Mouse (Mus musculus) liver, embryonic 12.5 days (tissue): ENCODE measurements around the gene Ankrd34b. TPM values are rescaled to one million over a fixed set of nuclear protein-coding genes. Genes with fewer than 3 reads are reported as not detected.

Source experiments
- ATAC-seq: fragments of 200-750 bp; cut with Nextera tagmentation; 2 replicates; pipeline ENCODE4 v1.8.0; 2017; ENCODE audit warnings: moderate number of reproducible peaks, mild to moderate bottlenecking, moderate library complexity
- H3K27ac ChIP-seq: fragments of 300-500 bp; sonication (generic); 2 replicates; pipeline ENCODE4 v1.5.1; 2016; ENCODE audit warnings: mild to moderate bottlenecking
- H3K27me3 ChIP-seq: fragments of 300-500 bp; sonication (generic); replicated peaks from 2 replicates; pipeline ENCODE4 v1.6.1; 2016; ENCODE audit warnings: mild to moderate bottlenecking, moderate library complexity
- H3K36me3 ChIP-seq: fragments of 300-500 bp; sonication (generic); 2 replicates; pipeline ENCODE4 v1.6.1; 2016; ENCODE audit warnings: mild to moderate bottlenecking, moderate library complexity
- H3K4me1 ChIP-seq: fragments of 300-500 bp; sonication (generic); 2 replicates; pipeline ENCODE4 v1.6.1; 2016
- H3K4me2 ChIP-seq: fragments of 300-500 bp; sonication (generic); 2 replicates; pipeline ENCODE4 v1.6.1; 2016; ENCODE audit warnings: mild to moderate bottlenecking, moderate library complexity
- H3K4me3 ChIP-seq: fragments of 300-500 bp; sonication (generic); 2 replicates; pipeline ENCODE4 v1.5.1; 2016; ENCODE audit warnings: mild to moderate bottlenecking, moderate library complexity
- H3K9ac ChIP-seq: fragments of 300-500 bp; sonication (generic); 2 replicates; pipeline ENCODE4 v1.6.1; 2016; ENCODE audit warnings: mild to moderate bottlenecking, moderate library complexity
- H3K9me3 ChIP-seq: fragments of 300-500 bp; sonication (generic); replicated peaks from 2 replicates; pipeline ENCODE4 v1.6.1; 2016; ENCODE audit warnings: mild to moderate bottlenecking, moderate library complexity
- WGBS: fragments of 180-500 bp; shearing (Covaris S2); methylation state at CpG from one replicate; pipeline ENCODE4 v1.1.7; 2016; ENCODE audit not compliant: insufficient replicate concordance; 5-methylcytosine and 5-hydroxymethylcytosine counted together
- polyA plus RNA-seq: library from polyadenylated mRNA; unstranded; fragments of >200 nt; fragmentation: Nextera tagmentation; extraction: Ambion mirVana; gene quantifications from 2 replicates; pipeline ENCODE4 v1.2.1, GENCODE M21; 2016

Ankrd34b gene
- not detected in 2 replicates for polyA plus RNA-seq

DNA sequence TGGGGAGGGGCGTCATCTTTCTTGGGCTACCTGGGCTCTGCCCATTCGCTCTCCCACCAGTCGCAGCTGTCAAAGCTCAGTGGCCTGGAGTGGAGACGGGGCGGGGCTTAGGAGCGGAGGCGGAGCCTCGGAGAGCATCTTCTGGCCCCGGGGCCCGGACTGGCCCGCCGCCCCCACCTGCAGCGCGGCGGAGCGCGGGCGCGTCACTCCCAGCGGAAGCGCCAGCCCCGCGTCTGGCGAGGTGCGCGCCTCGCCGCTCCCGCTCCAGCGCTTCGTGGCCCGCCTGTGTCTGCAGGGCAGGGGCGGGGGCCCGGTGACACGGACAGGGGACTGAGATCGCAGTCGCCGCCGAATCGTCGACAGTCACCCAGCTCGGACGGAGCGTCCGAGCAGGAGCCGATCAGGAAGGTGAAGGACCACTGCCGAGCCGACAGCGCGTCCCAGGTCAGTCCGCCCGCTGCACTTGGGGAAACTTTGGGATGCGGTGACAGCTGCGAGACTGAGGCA, at the start of gene Ankrd34b:
Gene Ankrd34b (plus strand): TSS at position 139 of the 507 bp plus-strand sequence.
- Histone ChIP-seq H3K27me3 (peaks cover 85% of the 10 kb centered on the region), H3K9ac (no peak within 1 kb of the TSS), H3K36me3 (no peaks in the 10 kb centered on the region), H3K4me1 (peaks cover 14% of the 10 kb centered on the region), H3K9me3 (no peaks in the 10 kb centered on the region), H3K4me3 (peak within 1 kb of the TSS; percentile 51), H3K4me2 (peak within 1 kb of the TSS; percentile 72), H3K27ac (no peak within 1 kb of the TSS)
- peak; percentile 52; the same call in 1 of the 2 replicates for ATAC-seq
- 1% methylated on average over 49 of the region's 54 CpGs for WGBS

DNA sequence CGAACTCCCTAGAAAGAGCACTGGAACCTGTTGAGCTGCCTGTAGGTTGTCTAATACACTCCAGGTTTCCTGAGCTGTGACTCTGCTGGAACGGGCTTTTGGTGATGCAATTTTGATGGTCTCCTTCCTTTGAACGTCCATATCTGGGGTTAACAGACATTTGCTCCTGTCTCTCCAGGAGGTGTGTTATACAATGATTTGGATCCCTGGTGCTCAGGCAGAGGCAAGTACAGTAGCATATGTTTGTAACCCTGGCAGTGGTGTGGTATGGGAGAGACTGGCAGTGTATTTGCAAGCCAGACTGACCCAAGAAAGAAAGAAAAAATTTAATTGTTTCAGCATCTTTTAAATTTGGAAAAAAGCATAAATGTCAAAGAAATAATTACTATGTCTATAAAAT, 38.3 kb upstream of the Ankrd34b start:
- no peak overlapping the region for H3K27ac ChIP-seq
- H3K4me2 ChIP-seq, result no peak overlapping the region
- no peak overlapping the region for H3K9ac ChIP-seq
- H3K4me3 ChIP-seq, result no peak overlapping the region
- WGBS, result 39% methylated on average over 3 of the region's 3 CpGs
- ATAC-seq, result peak; percentile 68
- H3K36me3 ChIP-seq, result peaks cover 43% of the 10 kb centered on the region
- peaks cover 11% of the 10 kb centered on the region; the same call in 1 of the 2 replicates for H3K4me1 ChIP-seq
- no peaks in the 10 kb centered on the region for H3K27me3 ChIP-seq
- H3K9me3 ChIP-seq, result no peaks in the 10 kb centered on the region

DNA sequence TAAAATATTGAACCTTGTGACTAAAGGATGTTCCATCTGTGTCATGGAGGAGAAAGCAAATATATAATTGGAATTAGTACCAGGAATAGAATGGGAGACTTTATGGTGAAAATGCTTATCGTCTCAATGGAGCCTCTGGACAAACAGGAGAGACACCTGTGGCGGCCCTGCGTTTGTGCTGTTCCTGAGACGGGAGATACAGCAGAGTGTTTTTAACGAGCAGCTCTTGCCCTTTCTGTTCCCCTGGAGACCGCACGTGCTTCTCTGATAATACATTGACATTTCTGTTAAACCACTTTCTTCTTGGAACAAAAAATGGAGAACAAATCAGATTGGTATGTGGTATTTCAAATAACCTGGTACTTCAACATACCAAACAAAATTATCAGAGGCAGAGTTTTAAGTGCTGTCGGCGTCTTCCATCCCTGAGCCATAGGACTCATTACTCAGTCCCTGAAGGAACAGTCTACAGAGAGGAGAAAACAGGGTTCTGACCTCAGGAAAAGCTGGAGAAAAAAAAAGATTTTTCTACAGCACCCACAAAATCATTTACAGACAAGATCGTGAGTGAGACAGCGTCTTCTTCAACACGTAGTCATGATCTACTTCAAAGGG, 32.5 kb upstream of the Ankrd34b start:
- Histone ChIP-seq H3K27ac (no peak overlapping the region), H3K36me3 (no peaks in the 10 kb centered on the region), H3K27me3 (no peaks in the 10 kb centered on the region), H3K4me1 (no peaks in the 10 kb centered on the region), H3K4me2 (no peak overlapping the region), H3K4me3 (no peak overlapping the region), H3K9ac (no peak overlapping the region), H3K9me3 (no peaks in the 10 kb centered on the region)
- ATAC-seq, result no peak
- 80% methylated on average over 12 of the region's 12 CpGs for WGBS

DNA sequence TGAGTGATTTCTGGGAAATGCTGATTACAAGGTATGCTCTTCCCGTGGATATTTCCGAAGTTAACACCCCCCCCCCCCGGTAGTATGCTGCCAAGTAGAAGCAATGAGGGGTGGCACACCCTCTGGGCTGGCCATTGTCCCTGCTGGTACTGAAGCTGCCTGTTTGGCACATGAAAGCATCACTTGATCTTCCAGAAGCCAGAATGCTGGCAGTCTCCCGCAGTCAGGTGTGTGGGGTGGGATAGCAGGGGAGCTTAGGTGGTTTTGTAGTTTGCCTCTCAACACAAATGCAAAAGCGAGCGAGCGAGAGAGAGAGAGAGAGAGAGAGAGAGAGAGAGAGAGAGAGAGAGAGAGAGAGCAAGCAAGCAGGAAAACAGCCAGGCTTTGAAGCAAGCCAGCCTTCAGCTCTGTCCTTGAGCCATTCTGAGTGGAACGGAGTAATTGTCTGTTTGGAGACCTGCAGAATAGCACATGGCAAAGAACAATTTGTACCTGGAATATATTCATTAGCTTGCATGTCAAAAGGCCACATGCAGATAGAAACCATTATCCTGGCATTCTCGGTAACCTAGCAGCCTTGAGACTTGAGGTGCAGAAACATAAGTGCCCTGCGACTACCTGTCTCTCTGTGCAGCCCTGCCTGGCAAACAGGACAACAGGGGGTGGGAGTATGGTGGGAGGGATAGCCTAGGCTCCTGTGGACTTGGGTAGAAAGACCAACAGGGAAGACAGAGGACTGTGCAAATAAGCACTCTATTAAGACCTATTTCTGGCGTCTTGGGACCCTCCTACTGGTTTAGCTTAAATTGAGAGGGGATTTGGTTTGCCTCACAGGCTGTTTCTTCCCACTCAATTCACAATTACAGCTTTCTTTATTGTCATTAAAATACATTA, 27.0 kb upstream of the Ankrd34b start:
- WGBS, result 68% methylated on average over 11 of the region's 11 CpGs
- Histone ChIP-seq H3K27ac (no peak overlapping the region), H3K9me3 (no peaks in the 10 kb centered on the region), H3K4me2 (no peak overlapping the region), H3K9ac (no peak overlapping the region), H3K36me3 (no peaks in the 10 kb centered on the region), H3K27me3 (no peaks in the 10 kb centered on the region), H3K4me1 (no peaks in the 10 kb centered on the region), H3K4me3 (no peak overlapping the region)
- ATAC-seq, result no peak

DNA sequence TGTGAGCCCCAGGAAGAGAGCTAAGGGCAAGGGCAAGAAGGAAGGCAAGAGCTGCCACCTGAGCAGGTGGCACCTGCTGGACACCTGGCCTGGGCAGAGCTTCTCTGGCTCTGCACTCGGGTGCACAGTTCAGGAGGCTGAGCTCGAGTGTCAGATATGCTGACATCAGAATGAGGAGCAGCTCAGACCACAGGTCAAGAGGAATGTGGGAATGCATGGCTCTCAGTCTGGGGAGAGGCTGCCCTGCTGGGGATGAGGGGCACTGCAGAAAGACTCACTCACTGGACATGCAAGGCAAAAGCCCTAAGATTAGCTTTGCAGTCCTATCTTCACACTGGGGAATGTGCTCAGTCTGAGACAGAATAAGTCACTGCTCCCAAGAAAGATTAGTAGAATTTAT, 23.6 kb upstream of the Ankrd34b start:
- Histone ChIP-seq H3K27ac (no peak overlapping the region), H3K27me3 (no peaks in the 10 kb centered on the region), H3K9me3 (no peaks in the 10 kb centered on the region), H3K4me1 (no peaks in the 10 kb centered on the region), H3K36me3 (no peaks in the 10 kb centered on the region), H3K9ac (no peak overlapping the region), H3K4me2 (no peak overlapping the region), H3K4me3 (no peak overlapping the region)
- no peak for ATAC-seq
- 40% methylated on average over 2 of the region's 2 CpGs for WGBS

DNA sequence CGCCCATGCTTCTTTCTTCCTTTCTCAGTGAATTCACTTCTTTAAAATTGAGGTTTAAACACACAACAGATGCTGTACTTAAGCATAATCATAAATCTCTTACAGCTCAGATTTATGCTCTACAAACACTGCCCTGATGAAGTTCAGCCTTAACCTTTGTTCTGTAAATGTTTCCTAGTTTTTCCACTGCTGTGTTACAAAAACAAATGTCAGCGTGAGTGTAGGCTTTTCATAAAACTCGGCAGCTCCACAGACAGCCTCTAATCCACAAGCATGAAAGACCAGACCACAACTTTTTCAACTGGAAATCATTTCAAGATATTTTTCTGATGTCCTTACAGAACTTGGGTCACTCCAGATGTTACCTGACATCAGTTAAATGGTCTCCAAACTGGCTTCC, 22.2 kb upstream of the Ankrd34b start:
- Histone ChIP-seq H3K9me3 (no peaks in the 10 kb centered on the region), H3K27ac (no peak overlapping the region), H3K9ac (no peak overlapping the region), H3K36me3 (no peaks in the 10 kb centered on the region), H3K4me2 (no peak overlapping the region), H3K4me1 (no peaks in the 10 kb centered on the region), H3K4me3 (no peak overlapping the region), H3K27me3 (no peaks in the 10 kb centered on the region)
- WGBS, result 60% methylated on average over 3 of the region's 3 CpGs
- no peak for ATAC-seq

DNA sequence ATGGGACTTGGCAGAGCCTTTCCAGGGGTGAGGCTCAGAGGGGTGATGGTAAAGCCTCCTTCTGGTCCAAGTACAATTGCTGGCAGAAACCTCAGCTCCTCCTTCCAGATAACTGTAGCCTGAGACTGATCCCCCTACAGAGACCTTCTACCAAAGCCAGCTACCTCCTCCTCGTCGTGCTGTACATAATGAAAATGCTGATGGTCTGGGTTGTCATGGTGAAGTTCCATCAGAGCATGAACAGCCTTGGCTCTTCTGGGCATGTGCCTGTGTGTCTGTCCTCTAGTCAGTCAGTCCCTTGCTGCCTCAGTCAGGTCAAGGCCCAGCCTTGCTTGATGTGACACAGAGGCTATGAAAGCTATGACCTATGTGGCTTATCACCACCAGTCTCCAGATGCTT, 15.2 kb upstream of the Ankrd34b start:
- no peak for ATAC-seq
- no peaks in the 10 kb centered on the region for H3K9me3 ChIP-seq
- no peak overlapping the region for H3K9ac ChIP-seq
- H3K27me3 ChIP-seq, result no peaks in the 10 kb centered on the region
- no peak overlapping the region for H3K4me3 ChIP-seq
- H3K4me1 ChIP-seq, result no peaks in the 10 kb centered on the region
- WGBS, result 67% methylated on average over 2 of the region's 2 CpGs
- no peak overlapping the region for H3K4me2 ChIP-seq
- H3K27ac ChIP-seq, result no peak overlapping the region
- no peaks in the 10 kb centered on the region for H3K36me3 ChIP-seq

DNA sequence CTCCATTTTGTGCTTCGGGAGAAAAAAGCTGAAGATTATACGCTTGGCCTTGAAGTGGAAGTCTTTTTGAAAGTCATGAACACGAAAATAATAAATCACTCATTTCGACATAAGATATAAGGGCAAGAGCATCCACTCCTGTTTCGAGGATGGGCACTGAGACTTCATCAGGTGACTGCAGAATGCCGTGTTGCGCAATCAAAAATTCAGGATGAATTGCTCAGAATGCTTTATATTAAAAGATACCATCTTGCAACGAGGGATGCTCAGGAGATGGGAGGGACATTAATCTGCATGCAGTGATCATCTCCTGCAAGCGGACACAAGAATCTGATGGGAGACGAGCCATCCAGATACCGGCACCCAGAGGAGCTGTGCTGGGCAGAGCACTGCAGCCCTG, 6.1 kb upstream of the Ankrd34b start:
- peaks cover 32% of the 10 kb centered on the region for H3K27me3 ChIP-seq
- no peak overlapping the region for H3K4me3 ChIP-seq
- no peak overlapping the region for H3K9ac ChIP-seq
- no peaks in the 10 kb centered on the region for H3K36me3 ChIP-seq
- H3K4me1 ChIP-seq, result no peaks in the 10 kb centered on the region
- 70% methylated on average over 11 of the region's 11 CpGs for WGBS
- no peaks in the 10 kb centered on the region for H3K9me3 ChIP-seq
- no peak overlapping the region for H3K4me2 ChIP-seq
- H3K27ac ChIP-seq, result no peak overlapping the region
- no peak for ATAC-seq

DNA sequence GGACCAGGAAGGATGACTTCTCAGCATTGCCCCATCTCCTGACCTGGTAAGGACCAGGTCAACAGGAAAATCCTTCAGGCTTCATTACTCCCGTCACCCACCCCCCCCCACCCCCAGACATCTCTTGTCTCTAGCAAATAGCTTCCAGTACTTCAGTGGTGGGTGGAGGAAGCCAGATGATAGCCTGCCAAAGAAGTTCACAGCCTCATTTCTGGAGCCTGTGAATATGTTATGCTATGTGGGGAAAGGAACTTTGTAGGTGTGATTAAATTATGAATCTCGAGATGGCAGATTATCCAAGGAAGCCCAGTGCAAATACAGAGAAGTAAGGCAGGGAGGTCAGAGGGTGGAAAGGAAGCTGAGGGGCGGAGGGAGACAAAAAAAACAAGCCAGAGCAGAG, 2.0 kb upstream of the Ankrd34b start:
- ATAC-seq, result no peak
- WGBS, result 42% methylated on average over 3 of the region's 3 CpGs
- no peak overlapping the region for H3K9ac ChIP-seq
- H3K36me3 ChIP-seq, result no peaks in the 10 kb centered on the region
- H3K9me3 ChIP-seq, result no peaks in the 10 kb centered on the region
- H3K27ac ChIP-seq, result no peak overlapping the region
- H3K4me3 ChIP-seq, result no peak overlapping the region
- H3K4me2 ChIP-seq, result no peak overlapping the region
- peaks cover 73% of the 10 kb centered on the region for H3K27me3 ChIP-seq
- H3K4me1 ChIP-seq, result peaks cover 14% of the 10 kb centered on the region

DNA sequence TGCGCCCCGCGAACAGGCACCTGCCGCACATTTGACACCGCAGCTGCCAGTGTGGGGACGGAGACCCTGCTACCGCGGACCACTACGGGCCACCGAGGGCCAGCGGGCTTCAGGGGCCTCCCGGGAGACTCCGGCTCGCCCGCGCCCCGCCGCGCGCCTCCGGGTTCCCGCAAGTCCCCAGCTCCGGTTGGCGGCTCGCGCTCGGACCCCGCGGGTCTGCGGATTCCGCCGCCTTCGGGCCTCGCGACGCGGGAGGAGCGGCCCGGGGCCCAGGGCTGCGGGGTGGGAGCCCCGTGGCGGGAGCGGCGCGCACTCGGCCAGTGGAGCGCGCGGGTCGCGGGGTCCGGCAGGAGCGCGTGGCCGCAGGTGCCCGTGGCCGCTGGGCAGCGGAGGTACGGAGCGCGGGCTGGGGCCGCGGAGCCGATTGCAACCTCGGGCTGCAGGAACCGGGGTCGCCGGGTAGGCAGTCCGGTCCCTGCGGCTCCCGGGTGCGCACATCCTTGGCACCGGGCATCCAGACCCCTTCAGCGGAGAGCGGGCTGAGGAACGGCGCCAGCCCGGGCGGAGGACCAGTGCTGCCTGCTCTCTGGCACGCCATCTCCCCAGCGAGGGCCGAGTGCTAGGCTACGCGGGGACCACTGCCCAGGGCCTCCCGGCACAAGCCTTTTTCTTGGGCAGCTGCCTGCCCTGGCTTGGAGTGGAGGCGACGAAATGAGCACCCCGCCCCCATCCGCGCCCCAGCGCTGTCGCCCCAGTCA, 777 bp downstream of the Ankrd34b start:
- no peak for ATAC-seq

DNA sequence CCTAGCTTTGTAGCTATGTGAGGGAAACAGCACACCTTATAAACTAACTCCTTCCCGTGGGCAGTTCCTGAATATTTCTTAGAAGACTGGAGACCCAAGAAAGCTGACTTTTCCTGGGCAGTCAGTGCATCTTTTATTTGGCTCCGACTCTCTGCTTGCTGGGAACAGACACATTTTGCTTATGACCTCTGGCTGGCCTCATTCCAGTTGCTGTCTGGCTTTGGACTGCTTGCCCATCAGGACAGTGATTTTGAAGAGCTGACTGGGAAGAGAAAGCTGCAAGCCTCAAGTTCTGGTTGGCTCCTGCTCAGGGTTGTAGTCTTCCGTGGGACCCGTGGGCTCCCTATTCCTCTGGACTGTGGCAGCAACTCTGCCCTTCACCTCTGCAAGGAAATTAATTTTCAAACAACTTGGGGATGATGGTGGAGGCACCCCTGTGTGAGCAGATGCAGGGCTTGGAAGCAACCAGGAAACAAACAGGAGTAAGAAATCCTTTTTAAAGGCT, 1.7 kb downstream of the Ankrd34b start:
- ATAC-seq, result no peak
- no peak overlapping the region for H3K4me3 ChIP-seq
- H3K9ac ChIP-seq, result no peak overlapping the region
- H3K27ac ChIP-seq, result no peak overlapping the region
- peaks cover 75% of the 10 kb centered on the region for H3K27me3 ChIP-seq
- no peak overlapping the region for H3K4me2 ChIP-seq
- 34% methylated on average over 4 of the region's 4 CpGs for WGBS
- H3K36me3 ChIP-seq, result no peaks in the 10 kb centered on the region
- peaks cover 14% of the 10 kb centered on the region for H3K4me1 ChIP-seq
- H3K9me3 ChIP-seq, result no peaks in the 10 kb centered on the region

More for the DNA sequence above, 777 bp downstream of the Ankrd34b start:
- Histone ChIP-seq H3K4me2 (peak overlapping the region; percentile 72), H3K9ac (no peak overlapping the region), H3K9me3 (no peaks in the 10 kb centered on the region), H3K4me3 (peak overlapping the region; percentile 51), H3K27me3 (peaks cover 84% of the 10 kb centered on the region), H3K27ac (no peak overlapping the region), H3K36me3 (no peaks in the 10 kb centered on the region), H3K4me1 (peaks cover 14% of the 10 kb centered on the region)
- 3% methylated on average over 82 of the region's 92 CpGs for WGBS
